Mouse (Mus musculus) macrophage (primary cell): Measurements from ENCODE around the gene Cfh. TPM values are rescaled to one million over a fixed set of nuclear protein-coding genes. Genes with fewer than 3 reads are reported as not detected.
"Not testable (repeated sequence)": the region's sequence is repeated elsewhere in the genome, so short reads cannot be mapped to it uniquely, and the experiment has no call there.

Experiments
- H3K27ac ChIP-seq: fragments of 350-480 bp; formaldehyde crosslinking; 2 replicates; pipeline ENCODE4 v1.9.0; 2021
- H3K36me3 ChIP-seq: fragments of 350-480 bp; formaldehyde crosslinking; 2 replicates; pipeline ENCODE4 v1.9.0; 2021; ENCODE audit errors: inconsistent target
- H3K4me3 ChIP-seq: fragments of 350-480 bp; formaldehyde crosslinking; 2 replicates; pipeline ENCODE4 v1.9.0; 2021; ENCODE audit errors: inconsistent target
- H3K79me2 ChIP-seq: fragments of 350-480 bp; formaldehyde crosslinking; 2 replicates; pipeline ENCODE4 v1.9.0; 2021; ENCODE audit errors: inconsistent target
- WGBS: methylation state at CpG from one replicate; pipeline ENCODE4 v1.1.7; 2026; ENCODE audit warnings: inconsistent platforms; ENCODE audit not compliant: missing documents; 5-methylcytosine and 5-hydroxymethylcytosine counted together
- polyA plus RNA-seq: library from polyadenylated mRNA; stranded (reverse); fragments of 250-400 nt; gene quantifications from 3 replicates; pipeline ENCODE4 v1.2.4, GENCODE M21; 2018; ENCODE audit warnings: inconsistent platforms
- total RNA-seq, 78 experiments: library from RNA; depleted of rRNA; stranded (reverse); fragments of 250-400 nt; gene quantifications; 1 replicate in 9 of 78; 2 replicates in 24 of 78; 3 replicates in 43 of 78; 4 replicates in 2 of 78; pipeline ENCODE4 v1.2.4; 2018; ENCODE audit warnings: inconsistent platforms in 56 of 78

Cfh gene
- total RNA-seq (2018; cell fraction: chromatin; rRNA removed), result 10 to 100 TPM in 10 of 26 experiments, 1 to 10 TPM in 14, under 1 TPM in 2; 0.49 to 25.8 (median 3.6) TPM
- 10 to 100 TPM in 2 of 26 experiments, 1 to 10 TPM in 11, under 1 TPM in 13; 0.35 to 12.5 (median 3.1) TPM for total RNA-seq (2018; cell fraction: cytosol; rRNA removed)
- 10 to 100 TPM in 11 of 26 experiments, 1 to 10 TPM in 12, under 1 TPM in 3; 0.46 to 29.4 (median 4.7) TPM for total RNA-seq (2018; cell fraction: nucleus; rRNA removed)
- 6.0 to 14.3 TPM (median 12.4 TPM) in 3 replicates for polyA plus RNA-seq

DNA sequence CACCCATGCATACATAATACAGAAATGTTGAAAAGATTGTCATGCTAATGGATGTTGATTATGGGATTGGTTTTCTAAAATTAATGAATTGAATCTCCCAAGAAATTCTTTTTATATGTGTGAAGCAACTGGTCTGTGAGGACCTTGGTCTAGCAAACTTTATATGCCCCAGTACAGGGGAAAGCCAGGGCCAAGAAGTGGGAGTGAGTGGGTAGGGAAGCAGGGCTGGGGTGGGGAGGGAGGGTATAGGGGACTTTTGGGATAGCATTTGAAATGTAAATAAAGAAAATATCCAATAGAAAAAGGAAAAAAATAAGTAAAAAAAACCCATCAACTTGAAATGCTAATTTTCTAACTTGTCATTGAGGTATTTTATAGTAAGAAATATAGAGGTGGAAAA is at the start of gene Cfh:
Gene Cfh, minus strand, starts transcription at position 101 of the 400 bp plus-strand sequence.
- not testable (repeated sequence) for H3K36me3 ChIP-seq
- peak within 1 kb of the TSS; percentile 22 for H3K4me3 ChIP-seq
- peak within 1 kb of the TSS; percentile 46 for H3K27ac ChIP-seq

DNA sequence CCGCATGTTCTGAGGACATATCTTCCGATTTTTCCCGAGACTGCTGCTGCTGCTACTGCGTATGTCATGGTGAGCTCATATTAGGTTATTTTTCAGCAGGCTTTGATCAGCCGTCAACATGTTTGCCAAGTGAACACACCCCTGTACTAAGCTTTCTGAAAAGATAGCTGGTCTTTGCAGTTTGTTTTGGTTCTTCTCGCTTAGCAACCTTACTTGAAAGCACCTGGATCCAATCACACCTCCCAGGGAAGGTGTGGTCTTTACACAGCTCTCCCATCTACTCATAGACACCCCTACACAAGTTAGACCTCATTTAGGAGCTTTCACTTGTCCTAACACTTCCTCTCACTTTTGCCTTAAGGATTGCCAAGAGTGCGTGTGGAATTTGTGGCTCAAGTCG is 43.1 kb upstream of the Cfh start:
- H3K79me2 ChIP-seq, result no peaks in the 10 kb centered on the region
- 91% methylated on average over 7 of the region's 8 CpGs for WGBS
- H3K27ac ChIP-seq, result no peak overlapping the region
- no peak overlapping the region for H3K4me3 ChIP-seq
- H3K36me3 ChIP-seq, result no peaks in the 10 kb centered on the region

More for the DNA sequence above, at the start of gene Cfh:
- not testable (repeated sequence) for H3K79me2 ChIP-seq

DNA sequence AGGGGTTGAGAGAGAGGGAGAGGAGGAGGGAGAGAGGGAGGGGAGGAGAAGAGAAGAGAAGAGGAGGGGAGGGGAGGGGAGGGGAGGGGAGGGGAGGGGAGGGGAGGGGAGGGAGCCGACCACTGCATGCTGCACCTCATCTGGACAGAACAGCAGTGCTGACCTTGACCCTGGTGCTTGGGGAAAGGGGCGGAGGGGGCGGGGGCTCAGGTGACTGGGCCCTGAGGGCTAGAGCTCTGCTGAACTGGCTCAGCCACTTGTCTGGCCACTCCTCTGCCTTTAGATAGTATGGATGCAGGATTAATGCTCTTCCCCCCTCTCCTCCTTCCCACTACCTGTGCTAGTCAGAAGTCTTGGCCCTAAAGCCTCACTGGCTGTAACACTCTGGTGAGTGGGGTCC is 41.7 kb upstream of the Cfh start:
- H3K79me2 ChIP-seq, result no peaks in the 10 kb centered on the region
- H3K4me3 ChIP-seq, result no peak overlapping the region
- WGBS, result 65% methylated on average over 2 of the region's 3 CpGs
- H3K36me3 ChIP-seq, result no peaks in the 10 kb centered on the region
- no peak overlapping the region for H3K27ac ChIP-seq

DNA sequence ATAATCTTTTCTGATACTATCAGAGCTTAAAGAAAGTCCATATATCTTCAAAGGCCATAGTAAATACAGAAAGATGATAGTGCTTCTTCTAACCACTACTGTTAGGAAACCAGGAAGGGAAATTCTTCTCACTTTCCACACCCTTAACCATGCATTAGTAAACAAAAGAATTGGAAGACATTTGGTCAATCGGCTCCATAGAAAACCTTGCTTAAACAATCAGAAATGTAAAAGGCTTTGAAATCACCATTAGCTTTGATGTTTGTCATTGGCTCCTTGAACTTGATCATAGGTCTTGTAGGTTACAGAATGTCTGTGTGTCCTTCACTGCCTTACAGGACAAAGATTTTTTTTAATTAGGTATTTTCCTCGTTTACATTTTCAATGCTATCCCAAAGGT is 21.8 kb upstream of the Cfh start:
- no peaks in the 10 kb centered on the region for H3K79me2 ChIP-seq
- H3K27ac ChIP-seq, result no peak overlapping the region
- H3K4me3 ChIP-seq, result no peak overlapping the region
- 92% methylated on average over 1 of the region's 2 CpGs for WGBS
- H3K36me3 ChIP-seq, result no peaks in the 10 kb centered on the region

DNA sequence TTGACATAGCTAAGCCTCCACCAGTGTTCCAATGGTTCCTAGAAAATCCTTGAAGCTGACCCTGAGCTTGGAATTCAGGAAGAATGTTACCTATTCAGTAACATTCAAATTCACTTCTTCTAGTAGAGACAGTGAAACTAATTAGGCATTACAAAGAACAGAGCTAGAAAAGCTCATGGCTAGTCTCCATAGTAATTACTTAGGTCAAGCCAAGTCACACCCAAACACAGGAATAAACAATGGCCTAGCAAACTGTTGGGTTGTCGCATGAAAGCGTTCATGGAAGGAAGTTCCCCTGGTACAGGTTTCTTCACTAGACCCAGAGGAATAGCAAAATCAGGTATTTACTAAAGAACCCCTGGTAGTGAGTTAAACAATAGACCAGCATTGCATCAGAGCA is 4.9 kb upstream of the Cfh start:
- H3K4me3 ChIP-seq, H3K36me3 ChIP-seq, H3K79me2 ChIP-seq, H3K27ac ChIP-seq: not testable (repeated sequence)
- 90% methylated on average over 2 of the region's 2 CpGs for WGBS

DNA sequence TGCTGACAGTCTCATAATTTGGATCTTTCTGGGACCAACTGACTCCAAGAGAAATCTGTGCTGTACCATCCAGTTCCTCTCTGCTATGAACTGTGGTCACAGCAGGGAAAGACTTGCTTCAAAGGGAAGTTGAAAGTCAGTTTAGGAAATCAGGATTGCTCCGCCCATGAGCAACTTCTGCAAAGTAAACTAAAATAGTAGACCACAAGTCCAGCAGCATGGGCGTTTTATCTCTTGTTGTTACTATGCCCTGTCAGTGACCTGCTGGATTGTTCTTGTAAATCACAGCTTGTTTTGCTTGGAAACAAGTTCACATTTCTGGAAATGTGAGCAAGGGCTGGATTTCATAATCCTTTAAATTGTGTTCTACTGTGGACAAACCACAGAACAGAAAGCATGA is 356 bp downstream of the Cfh start:
- peak overlapping the region; percentile 46 for H3K27ac ChIP-seq
- H3K4me3 ChIP-seq, result peak overlapping the region; percentile 22
- WGBS, result 14% methylated on average over 2 of the region's 2 CpGs

DNA sequence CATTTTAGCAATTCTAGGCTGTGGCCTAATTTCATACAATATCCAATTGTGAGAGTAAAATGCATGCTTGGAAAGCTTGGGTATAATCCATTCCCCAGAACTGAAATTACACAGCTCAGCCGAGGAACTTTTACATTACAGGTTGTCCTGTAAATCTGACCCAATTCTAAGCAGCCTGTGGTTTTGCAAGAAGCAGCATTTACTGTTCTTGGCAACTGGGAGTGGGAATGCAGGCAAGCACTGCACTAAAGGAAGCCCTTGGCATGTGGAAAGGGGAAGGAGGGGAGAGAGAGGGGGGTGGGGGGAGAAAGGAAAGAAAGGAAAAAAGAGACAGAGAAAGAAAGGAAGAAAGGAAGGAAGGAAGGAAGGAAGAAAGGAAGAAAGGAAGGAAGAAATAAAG is 3.4 kb downstream of the Cfh start:
- Histone ChIP-seq H3K27ac (no peak overlapping the region), H3K4me3 (no peak overlapping the region), H3K36me3 (no peaks in the 10 kb centered on the region), H3K79me2 (no peaks in the 10 kb centered on the region)
- WGBS, result 83% methylated on average over 1 of the region's 1 CpGs

More for the DNA sequence above, 356 bp downstream of the Cfh start:
- Histone ChIP-seq H3K36me3 (no peaks in the 10 kb centered on the region), H3K79me2 (no peaks in the 10 kb centered on the region)

DNA sequence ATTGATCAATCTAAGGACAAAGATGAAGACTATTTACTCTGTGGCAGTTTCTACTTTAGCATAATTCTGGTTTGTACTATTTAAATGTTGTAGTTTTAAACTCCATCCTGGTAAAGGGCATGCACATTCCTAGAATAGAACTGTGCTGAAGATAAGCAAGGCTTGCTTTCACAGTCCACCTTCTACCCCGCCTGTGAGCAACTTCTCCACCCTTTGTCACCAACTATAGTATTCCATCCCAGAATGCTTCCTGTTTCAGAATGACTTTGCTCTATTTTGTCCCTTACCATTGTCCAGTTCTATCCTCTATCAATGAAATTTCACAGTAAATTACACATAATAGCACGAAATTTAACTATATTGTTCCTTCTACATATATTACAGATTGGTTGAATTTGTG is 8.1 kb downstream of the Cfh start:
- Histone ChIP-seq H3K27ac (no peak overlapping the region), H3K4me3 (no peak overlapping the region), H3K79me2 (no peaks in the 10 kb centered on the region), H3K36me3 (no peaks in the 10 kb centered on the region)
- 43% methylated on average over 2 of the region's 2 CpGs for WGBS

DNA sequence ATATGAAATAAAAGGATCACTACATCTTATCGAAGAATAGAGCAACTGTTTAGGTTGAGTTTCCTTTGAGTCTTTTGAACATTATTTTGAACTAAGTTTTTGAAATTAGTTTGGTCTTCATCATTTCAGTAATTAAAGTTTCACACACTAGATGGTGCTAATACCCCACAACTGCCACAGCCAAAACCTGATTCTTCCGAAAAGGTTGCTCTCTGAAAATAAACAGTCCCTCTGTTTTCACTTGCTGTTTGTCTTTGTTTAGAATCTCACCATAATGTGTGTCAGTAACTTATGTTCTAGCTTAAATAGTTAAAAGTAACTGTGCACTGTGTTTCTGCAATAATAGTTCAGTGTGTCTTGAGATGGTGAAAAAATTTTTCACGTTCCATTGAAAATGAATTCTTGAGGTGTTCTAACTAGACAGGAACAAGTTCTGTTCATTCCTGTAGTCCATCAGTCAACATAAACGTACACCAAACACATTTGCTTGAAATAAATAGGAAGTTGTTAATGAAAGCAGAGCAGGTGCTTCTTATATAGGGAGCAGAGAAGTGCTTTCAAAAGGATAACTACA is 11.9 kb downstream of the Cfh start:
- Histone ChIP-seq H3K27ac (no peak overlapping the region), H3K4me3 (no peak overlapping the region)
- 39% methylated on average over 4 of the region's 4 CpGs for WGBS

DNA sequence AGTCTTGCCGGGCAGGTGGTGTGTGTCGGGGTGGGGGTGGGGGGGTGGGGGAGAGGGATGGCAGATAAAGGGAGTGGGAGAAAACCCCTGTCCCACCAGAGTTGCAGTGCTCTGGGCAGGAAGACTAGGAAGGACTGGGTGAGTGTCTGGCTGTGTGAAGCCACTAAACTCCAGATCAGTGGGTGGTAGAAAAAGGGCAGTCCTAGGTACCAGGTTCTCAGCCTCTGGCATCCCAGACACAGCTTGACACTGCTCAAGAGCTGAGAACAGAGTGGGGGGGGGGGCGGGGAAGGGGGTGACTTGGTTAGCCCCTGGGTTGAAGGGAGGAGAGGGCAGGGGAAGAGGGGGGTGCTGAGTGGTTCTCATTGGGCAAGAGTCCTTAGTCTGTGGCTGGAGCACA is 24.6 kb downstream of the Cfh start:
- 74% methylated on average over 2 of the region's 3 CpGs for WGBS

More for the DNA sequence above, 11.9 kb downstream of the Cfh start:
- Histone ChIP-seq H3K79me2 (no peaks in the 10 kb centered on the region), H3K36me3 (no peaks in the 10 kb centered on the region)

DNA sequence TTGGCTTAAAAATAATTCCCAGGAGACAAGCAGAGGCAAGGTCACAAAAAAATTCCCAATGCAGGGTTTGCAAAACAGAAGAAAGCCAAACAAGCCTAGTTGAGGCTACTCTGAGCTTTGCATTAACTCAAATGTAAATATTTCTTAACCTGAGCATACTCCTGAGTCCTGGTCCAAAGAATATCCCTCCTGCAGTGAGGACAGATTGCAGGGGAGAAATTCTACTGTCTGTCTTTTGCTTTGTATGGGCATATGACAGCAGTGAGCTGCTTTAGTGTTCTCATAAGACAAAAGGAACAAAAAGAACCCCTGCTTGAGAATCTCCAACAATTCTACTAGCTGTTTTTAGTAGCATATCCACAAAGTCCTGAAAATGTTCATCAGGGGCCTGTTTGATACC is 114.1 kb downstream of the Cfh start:
- no peaks in the 10 kb centered on the region for H3K79me2 ChIP-seq
- H3K4me3 ChIP-seq, result no peak overlapping the region
- no peak overlapping the region for H3K27ac ChIP-seq
- no peaks in the 10 kb centered on the region for H3K36me3 ChIP-seq

More for the DNA sequence above, 24.6 kb downstream of the Cfh start:
- Histone ChIP-seq H3K36me3 (no peaks in the 10 kb centered on the region), H3K79me2 (no peaks in the 10 kb centered on the region), H3K4me3 (no peak overlapping the region), H3K27ac (no peak overlapping the region)

Other genes with a start within 250 kb of the Cfh start
- not detected in 3 replicates for gene Kcnt2, start 62.4 kb upstream of the Cfh start, polyA plus RNA-seq